Mouse (Mus musculus): ENCODE measurements at regions not wholly inside any gene's neighbourhood (a gene's known extent, or its start where the extent isn't known, plus 50 kb on each side); places are given as distances from the start of the nearest gene placed in this dataset.

DNA sequence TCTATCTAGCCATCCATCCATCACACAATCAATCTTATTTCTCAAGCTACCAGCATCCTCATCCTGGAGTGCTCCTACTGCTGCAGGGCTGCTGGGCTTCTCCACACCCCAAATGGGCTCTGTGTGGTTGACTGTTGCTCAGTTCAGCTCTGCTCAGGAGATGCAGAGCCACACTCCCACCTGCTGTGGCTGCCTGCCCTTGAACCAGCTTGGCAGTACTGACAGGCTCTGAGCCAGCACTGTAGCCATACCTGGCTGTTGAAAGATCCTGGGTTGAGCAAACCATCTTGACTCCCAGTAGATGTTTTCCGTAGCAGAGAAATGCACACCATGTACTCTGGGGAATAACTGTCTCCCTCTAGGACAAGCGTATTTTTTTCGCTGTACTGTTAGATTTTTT lies 392.6 kb downstream of the Matn1 start:
- H3K9ac ChIP-seq (replicated peaks) = no peak overlapping the region
- no peak overlapping the region for H3K4me3 ChIP-seq (replicated peaks)
- no peaks in the 10 kb centered on the region for H3K36me3 ChIP-seq
- H3K27ac ChIP-seq = no peak overlapping the region
- H3K9me3 ChIP-seq = no peaks in the 10 kb centered on the region
- H3K4me2 ChIP-seq = no peak overlapping the region
- peaks cover 19% of the 10 kb centered on the region for H3K27me3 ChIP-seq
- ATAC-seq (ENCODE audit: insufficient number of reproducible peaks, insufficient read depth, low FRiP score, low TSS enrichment, low read depth) = no peak
- 63% methylated on average over 3 of the region's 3 CpGs for WGBS
- peaks cover 10% of the 10 kb centered on the region for H3K4me1 ChIP-seq (replicated peaks)

DNA sequence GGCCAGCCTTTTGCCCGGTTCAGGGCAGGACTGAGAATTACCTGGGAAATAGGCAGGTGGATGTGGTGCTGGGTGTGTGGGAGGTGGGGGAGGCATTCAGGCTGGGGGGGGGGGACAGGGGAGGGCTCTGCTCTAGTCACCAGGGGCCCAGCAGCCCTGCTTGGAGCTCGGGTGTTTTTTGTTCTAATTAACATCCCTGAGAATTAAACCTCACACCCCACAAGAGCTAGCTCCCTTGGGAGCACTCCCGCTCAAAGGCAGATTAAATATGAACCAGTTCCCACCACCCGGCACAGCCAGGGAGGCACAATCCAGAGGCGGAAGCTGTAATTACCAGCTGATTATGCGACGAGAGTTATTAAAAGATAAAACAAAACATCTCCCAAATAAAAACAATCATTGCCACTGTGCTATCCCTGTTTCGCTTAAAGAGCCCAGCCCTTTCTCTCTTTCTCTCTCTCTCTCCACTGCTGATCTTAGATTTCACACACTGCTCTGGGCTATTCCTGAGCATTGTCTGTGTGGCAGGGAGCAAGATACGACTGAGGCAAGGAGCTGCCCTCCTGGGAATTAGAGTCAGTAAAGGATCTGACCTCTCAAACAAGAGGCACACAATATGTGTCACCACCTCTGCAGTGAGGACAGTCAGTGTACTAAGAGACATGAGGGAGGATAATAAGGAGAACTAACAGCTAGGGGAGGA lies 397.0 kb downstream of the Matn1 start:
- H3K9me3 ChIP-seq = no peaks in the 10 kb centered on the region
- no peaks in the 10 kb centered on the region; the same call in 1 of the 2 replicates for H3K4me1 ChIP-seq (replicated peaks)
- H3K36me3 ChIP-seq = no peaks in the 10 kb centered on the region
- no peak overlapping the region for H3K9ac ChIP-seq (replicated peaks)
- no peak overlapping the region for H3K4me2 ChIP-seq
- no peak for ATAC-seq (ENCODE audit: insufficient number of reproducible peaks, insufficient read depth, low FRiP score, low TSS enrichment, low read depth)
- H3K4me3 ChIP-seq (replicated peaks) = no peak overlapping the region
- peaks cover 21% of the 10 kb centered on the region; the same call in 1 of the 2 replicates for H3K27me3 ChIP-seq
- H3K27ac ChIP-seq = no peak overlapping the region
- 37% methylated on average over 9 of the region's 9 CpGs for WGBS

DNA sequence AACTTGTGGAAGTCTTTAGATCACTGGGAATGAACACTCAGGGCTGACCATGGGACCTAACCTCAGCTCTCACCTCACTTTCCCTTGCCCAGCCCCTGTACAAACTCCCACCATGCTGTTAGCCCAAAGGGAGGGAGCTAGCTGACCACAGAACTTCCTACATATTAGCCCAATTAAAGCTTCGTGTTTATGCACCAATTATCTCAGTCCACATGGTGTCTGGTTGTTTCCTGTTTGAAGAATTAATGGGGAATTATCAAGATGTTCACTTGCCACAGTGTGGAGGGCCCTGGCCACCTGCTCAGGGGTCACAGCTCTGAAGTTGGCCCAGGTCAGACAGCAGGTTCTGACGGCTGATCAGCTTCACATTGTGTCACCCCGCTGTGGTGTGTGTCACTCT lies 402.5 kb downstream of the Matn1 start:
- ATAC-seq (ENCODE audit: insufficient number of reproducible peaks, insufficient read depth, low FRiP score, low TSS enrichment, low read depth) = no peak
- H3K27me3 ChIP-seq = peaks cover 21% of the 10 kb centered on the region
- no peaks in the 10 kb centered on the region for H3K9me3 ChIP-seq
- no peak overlapping the region for H3K4me3 ChIP-seq (replicated peaks)
- H3K36me3 ChIP-seq = no peaks in the 10 kb centered on the region
- 46% methylated on average over 3 of the region's 3 CpGs for WGBS
- no peaks in the 10 kb centered on the region for H3K4me1 ChIP-seq (replicated peaks)
- H3K27ac ChIP-seq = no peak overlapping the region
- no peak overlapping the region for H3K4me2 ChIP-seq
- no peak overlapping the region for H3K9ac ChIP-seq (replicated peaks)

- H3K4me3 ChIP-seq (replicated peaks) = no peak overlapping the region
Measured at GRCm38 (mm10) chr4:131350268-131350667, 406.1 kb downstream of the Matn1 start.

GRCm38 (mm10) chr4:131354908-131355307 lies 410.7 kb downstream of the Matn1 start:
- Histone ChIP-seq H3K27ac (no peak overlapping the region), H3K4me2 (no peak overlapping the region), H3K9ac (replicated peaks) (no peak overlapping the region), H3K36me3 (no peaks in the 10 kb centered on the region), H3K27me3 (peaks cover 20% of the 10 kb centered on the region), H3K4me1 (replicated peaks) (no peaks in the 10 kb centered on the region), H3K4me3 (replicated peaks) (no peak overlapping the region), H3K9me3 (no peaks in the 10 kb centered on the region)
- WGBS = 98% methylated on average over 3 of the region's 3 CpGs
- ATAC-seq (ENCODE audit: insufficient number of reproducible peaks, insufficient read depth, low FRiP score, low TSS enrichment, low read depth) = no peak

More at GRCm38 (mm10) chr4:131350268-131350667, 406.1 kb downstream of the Matn1 start:
- Histone ChIP-seq H3K36me3 (no peaks in the 10 kb centered on the region), H3K4me1 (replicated peaks) (no peaks in the 10 kb centered on the region), H3K27me3 (peaks cover 23% of the 10 kb centered on the region), H3K27ac (no peak overlapping the region), H3K9ac (replicated peaks) (no peak overlapping the region), H3K9me3 (no peaks in the 10 kb centered on the region), H3K4me2 (no peak overlapping the region)
- no peak for ATAC-seq (ENCODE audit: insufficient number of reproducible peaks, insufficient read depth, low FRiP score, low TSS enrichment, low read depth)
- WGBS = 28% methylated on average over 7 of the region's 7 CpGs

- Histone ChIP-seq H3K9ac (replicated peaks) (no peak overlapping the region), H3K4me3 (replicated peaks) (no peak overlapping the region), H3K4me1 (replicated peaks) (no peaks in the 10 kb centered on the region), H3K27ac (no peak overlapping the region), H3K36me3 (no peaks in the 10 kb centered on the region), H3K27me3 (peaks cover 18% of the 10 kb centered on the region), H3K4me2 (no peak overlapping the region), H3K9me3 (no peaks in the 10 kb centered on the region)
- ATAC-seq (ENCODE audit: insufficient number of reproducible peaks, insufficient read depth, low FRiP score, low TSS enrichment, low read depth) = no peak
- 93% methylated on average over 12 of the region's 12 CpGs for WGBS
Measured at GRCm38 (mm10) chr4:131355526-131355991, 411.4 kb downstream of the Matn1 start.

GRCm38 (mm10) chr4:131356316-131356715 lies 412.1 kb downstream of the Matn1 start:
- 80% methylated on average over 12 of the region's 12 CpGs for WGBS
- no peak overlapping the region for H3K9ac ChIP-seq (replicated peaks)
- H3K27ac ChIP-seq = no peak overlapping the region
- ATAC-seq (ENCODE audit: insufficient number of reproducible peaks, insufficient read depth, low FRiP score, low TSS enrichment, low read depth) = no peak
- H3K4me2 ChIP-seq = no peak overlapping the region
- H3K36me3 ChIP-seq = no peaks in the 10 kb centered on the region
- no peaks in the 10 kb centered on the region for H3K9me3 ChIP-seq
- H3K4me1 ChIP-seq (replicated peaks) = no peaks in the 10 kb centered on the region
- peaks cover 17% of the 10 kb centered on the region for H3K27me3 ChIP-seq
- no peak overlapping the region for H3K4me3 ChIP-seq (replicated peaks)

GRCm38 (mm10) chr4:131363030-131363429 lies 418.8 kb downstream of the Matn1 start:
- no peak overlapping the region for H3K9ac ChIP-seq (replicated peaks)
- WGBS = 58% methylated on average over 1 of the region's 1 CpGs
- H3K4me1 ChIP-seq (replicated peaks) = peaks cover 11% of the 10 kb centered on the region
- H3K27me3 ChIP-seq = peaks cover 26% of the 10 kb centered on the region; the same call in 1 of the 2 replicates
- H3K36me3 ChIP-seq = no peaks in the 10 kb centered on the region
- H3K4me2 ChIP-seq = no peak overlapping the region
- no peak overlapping the region for H3K27ac ChIP-seq
- no peak for ATAC-seq (ENCODE audit: insufficient number of reproducible peaks, insufficient read depth, low FRiP score, low TSS enrichment, low read depth)
- no peak overlapping the region for H3K4me3 ChIP-seq (replicated peaks)
- H3K9me3 ChIP-seq = no peaks in the 10 kb centered on the region

DNA sequence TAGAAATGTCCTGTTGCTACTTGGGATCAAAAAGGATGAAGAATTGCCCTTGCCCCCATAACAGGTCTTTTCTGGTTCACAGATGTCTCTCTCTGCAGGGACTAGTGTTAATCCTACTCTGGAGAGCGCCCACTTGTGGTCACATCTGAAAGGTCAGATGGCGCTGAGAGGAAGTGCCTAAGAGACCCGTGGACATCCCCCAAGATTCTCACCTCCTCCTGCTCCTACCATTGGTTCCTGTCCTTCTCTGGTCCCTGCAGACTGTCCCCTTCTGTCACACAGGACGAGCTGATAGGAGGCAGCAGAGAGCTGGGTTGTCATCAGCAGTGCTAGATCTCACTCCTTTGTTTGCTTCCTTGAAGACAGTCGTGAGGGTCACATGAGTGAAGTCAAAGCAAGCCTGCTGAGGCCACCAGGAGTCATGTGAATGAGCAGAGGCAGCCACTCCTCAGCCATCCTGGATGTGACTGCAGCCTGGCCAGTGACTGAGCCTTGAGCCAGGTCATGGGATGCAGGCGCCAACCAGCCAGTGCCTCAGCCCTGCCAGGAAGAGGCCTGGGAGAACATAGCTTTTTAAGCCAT lies 420.6 kb downstream of the Matn1 start:
- H3K4me3 ChIP-seq (replicated peaks) = no peak overlapping the region
- H3K27me3 ChIP-seq = peaks cover 31% of the 10 kb centered on the region; the same call in 1 of the 2 replicates
- ATAC-seq (ENCODE audit: insufficient number of reproducible peaks, insufficient read depth, low FRiP score, low TSS enrichment, low read depth) = peak; percentile 20; the same call in 1 of the 2 replicates
- 0 out of 2 replicates have a peak overlapping the region, but pooled peaks have one; percentile 4 for H3K9ac ChIP-seq (replicated peaks)
- 31% methylated on average over 6 of the region's 6 CpGs for WGBS
- peaks cover 11% of the 10 kb centered on the region for H3K4me1 ChIP-seq (replicated peaks)
- H3K27ac ChIP-seq = no peak overlapping the region
- H3K36me3 ChIP-seq = no peaks in the 10 kb centered on the region
- H3K9me3 ChIP-seq = no peaks in the 10 kb centered on the region
- H3K4me2 ChIP-seq = no peak overlapping the region

DNA sequence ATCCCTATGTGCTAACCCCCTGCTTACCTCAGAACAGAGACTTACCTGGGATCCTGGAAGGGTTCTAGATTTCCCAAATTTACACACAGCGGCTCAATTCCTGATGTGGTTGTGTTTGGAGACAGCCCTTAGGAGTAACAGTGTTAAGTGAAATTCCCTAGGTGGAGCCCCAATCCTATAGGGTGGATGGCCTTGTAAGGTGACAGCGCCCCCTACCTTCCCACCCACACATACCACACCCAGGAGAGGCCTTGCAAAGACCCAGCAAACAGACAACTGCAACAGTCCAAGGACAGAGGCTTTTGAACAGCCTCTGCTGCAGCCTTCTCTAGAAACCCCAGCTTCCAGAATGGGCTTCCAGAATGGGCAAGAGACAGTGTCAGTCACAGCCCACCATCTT lies 421.8 kb downstream of the Matn1 start:
- Histone ChIP-seq H3K36me3 (no peaks in the 10 kb centered on the region), H3K4me1 (replicated peaks) (peaks cover 20% of the 10 kb centered on the region), H3K27ac (no peak overlapping the region), H3K4me2 (no peak overlapping the region), H3K27me3 (peaks cover 29% of the 10 kb centered on the region; the same call in 1 of the 2 replicates), H3K9me3 (no peaks in the 10 kb centered on the region), H3K9ac (replicated peaks) (no peak overlapping the region), H3K4me3 (replicated peaks) (no peak overlapping the region)
- ATAC-seq (ENCODE audit: insufficient number of reproducible peaks, insufficient read depth, low FRiP score, low TSS enrichment, low read depth) = no peak
- WGBS = 71% methylated on average over 2 of the region's 2 CpGs

GRCm38 (mm10) chr4:131366656-131367055 lies 422.5 kb downstream of the Matn1 start:
- H3K4me3 ChIP-seq (replicated peaks) = no peak overlapping the region
- H3K4me2 ChIP-seq = no peak overlapping the region
- WGBS = 13% methylated on average over 1 of the region's 1 CpGs
- H3K27me3 ChIP-seq = peaks cover 24% of the 10 kb centered on the region; the same call in 1 of the 2 replicates
- H3K9me3 ChIP-seq = no peaks in the 10 kb centered on the region
- H3K9ac ChIP-seq (replicated peaks) = no peak overlapping the region
- no peak overlapping the region for H3K27ac ChIP-seq
- H3K4me1 ChIP-seq (replicated peaks) = peaks cover 20% of the 10 kb centered on the region
- ATAC-seq (ENCODE audit: insufficient number of reproducible peaks, insufficient read depth, low FRiP score, low TSS enrichment, low read depth) = no peak
- H3K36me3 ChIP-seq = no peaks in the 10 kb centered on the region

Data from limb, embryonic 12.5 days (tissue).